Mouse (Mus musculus) MEL (cell line): ENCODE measurements at regions not wholly inside any gene's neighbourhood (a gene's known extent, or its start where the extent isn't known, plus 50 kb on each side); places are given as distances from the start of the nearest gene placed in this dataset.

Experiments
- CTCF ChIP-seq, 3 experiments: IDR thresholded peaks in 2 of 3; conservative IDR thresholded peaks in 1 of 3; 2 replicates each; pipeline ENCODE4 v1.5.1; 2011 to 2012; ENCODE audit warnings: low read length in 3 of 3, low read depth in 2 of 3, mild to moderate bottlenecking in 2 of 3, improper control_type of control experiment in 1 of 3, inconsistent platforms in 1 of 3, mixed read lengths in 1 of 3, moderate library complexity in 1 of 3; ENCODE audit not compliant: control insufficient read depth in 1 of 3, insufficient read depth in 1 of 3, poor library complexity in 1 of 3, severe bottlenecking in 1 of 3
- MAFK ChIP-seq: IDR thresholded peaks from 2 replicates; pipeline ENCODE4 v1.6.1; 2011; ENCODE audit warnings: low read depth, mild to moderate bottlenecking, low read length, improper control_type of control experiment, borderline replicate concordance
- RCOR1 ChIP-seq: IDR thresholded peaks from 2 replicates; pipeline ENCODE4 v1.6.1; 2012; ENCODE audit warnings: low read depth, mild to moderate bottlenecking, inconsistent platforms, low read length, improper control_type of control experiment
- ZKSCAN1 ChIP-seq: IDR thresholded peaks from 2 replicates; pipeline ENCODE4 v1.6.1; 2012; ENCODE audit warnings: low read depth, mild to moderate bottlenecking, inconsistent platforms, low read length, improper control_type of control experiment, moderate library complexity
- ZMIZ1 ChIP-seq: IDR thresholded peaks from 2 replicates; pipeline ENCODE4 v1.6.1; 2012; ENCODE audit warnings: low read depth, mild to moderate bottlenecking, inconsistent platforms, low read length, improper control_type of control experiment, moderate library complexity

DNA sequence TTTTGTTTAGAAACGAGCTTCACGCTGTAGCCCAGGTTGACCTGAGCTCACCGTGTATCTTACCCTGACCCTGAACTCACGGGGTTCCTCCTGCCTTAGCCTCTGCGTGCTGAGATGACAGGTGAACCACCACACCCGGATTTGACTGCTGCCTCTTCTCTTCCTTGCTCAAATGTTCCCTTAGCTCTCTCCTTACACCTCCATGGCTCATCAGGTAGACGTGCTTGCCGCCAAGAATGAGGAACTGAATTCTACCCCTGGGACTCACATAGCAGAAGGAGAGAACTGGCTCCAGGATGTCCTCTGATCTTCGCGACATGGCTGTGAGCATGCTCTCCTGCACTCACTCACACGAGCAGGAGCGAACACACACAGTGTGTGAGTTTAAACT lies 55.3 kb upstream of the Jarid2 start:
- TF ChIP-seq RCOR1: no peak
- no peak for TF ChIP-seq ZMIZ1
- TF ChIP-seq CTCF (IDR thresholded peaks at IDR 0.05 in 2 of 3, conservative IDR thresholded peaks at IDR 0.05 in 1 of 3; ENCODE audit: control insufficient read depth in 1 of 3, insufficient read depth in 1 of 3, low read depth in 2 of 3, low read length in 3 of 3, poor library complexity in 1 of 3, severe bottlenecking in 1 of 3): no peak
- TF ChIP-seq MAFK: no peak
- TF ChIP-seq ZKSCAN1: no peak
